Mouse (Mus musculus): ENCODE data around the gene Dpp9. TPM values are rescaled to one million over a fixed set of nuclear protein-coding genes. Genes with fewer than 3 reads are reported as not detected.

The Dpp9 gene
- polyA plus RNA-seq, 1 experiment from 2014 or later = 23.4 TPM

GRCm38 (mm10) chr17:56214229-56214628 is 4.5 kb downstream of the Dpp9 start:
- no peak overlapping the region for H3K4me2 ChIP-seq (ENCODE audit: low read depth, low read length)
- H3K27me3 ChIP-seq (ENCODE audit: control insufficient read depth, insufficient read depth, low read length) = no peaks in the 10 kb centered on the region
- H3K9ac ChIP-seq (ENCODE audit: low read length) = no peak overlapping the region
- H3K4me3 ChIP-seq (ENCODE audit: low read length) = no peak overlapping the region
- no peak for ATAC-seq (replicated peaks; ENCODE audit: extremely low read depth, insufficient read depth, low FRiP score)
- no peaks in the 10 kb centered on the region for H3K9me3 ChIP-seq (replicated peaks; ENCODE audit: control insufficient read depth, low read length)
- peaks cover 10% of the 10 kb centered on the region for H3K36me3 ChIP-seq (ENCODE audit: control insufficient read depth, insufficient read depth)
- H3K4me1 ChIP-seq (ENCODE audit: control insufficient read depth, insufficient read depth, low read length) = peaks cover 15% of the 10 kb centered on the region
- no peak overlapping the region for H3K27ac ChIP-seq (ENCODE audit: low read length)
- WGBS = 83% methylated on average over 1 of the region's 1 CpGs

GRCm38 (mm10) chr17:56212676-56213075 is 6.0 kb downstream of the Dpp9 start:
- Histone ChIP-seq H3K27ac (ENCODE audit: low read length) (no peak overlapping the region), H3K9ac (ENCODE audit: low read length) (no peak overlapping the region), H3K4me2 (ENCODE audit: low read depth, low read length) (no peak overlapping the region), H3K4me1 (ENCODE audit: control insufficient read depth, insufficient read depth, low read length) (peaks cover 10% of the 10 kb centered on the region), H3K4me3 (ENCODE audit: low read length) (no peak overlapping the region), H3K36me3 (ENCODE audit: control insufficient read depth, insufficient read depth) (peaks cover 20% of the 10 kb centered on the region), H3K9me3 (replicated peaks; ENCODE audit: control insufficient read depth, low read length) (no peaks in the 10 kb centered on the region), H3K27me3 (ENCODE audit: control insufficient read depth, insufficient read depth, low read length) (no peaks in the 10 kb centered on the region)
- 55% methylated on average over 6 of the region's 6 CpGs for WGBS
- ATAC-seq (replicated peaks; ENCODE audit: extremely low read depth, insufficient read depth, low FRiP score) = no peak

- Histone ChIP-seq H3K4me2 (ENCODE audit: low read depth, low read length) (no peak overlapping the region), H3K4me3 (ENCODE audit: low read length) (no peak overlapping the region), H3K27me3 (ENCODE audit: control insufficient read depth, insufficient read depth, low read length) (no peaks in the 10 kb centered on the region), H3K9me3 (replicated peaks; ENCODE audit: control insufficient read depth, low read length) (no peaks in the 10 kb centered on the region), H3K4me1 (ENCODE audit: control insufficient read depth, insufficient read depth, low read length) (peaks cover 4% of the 10 kb centered on the region; the same call in 1 of the 2 replicates), H3K27ac (ENCODE audit: low read length) (no peak overlapping the region), H3K36me3 (ENCODE audit: control insufficient read depth, insufficient read depth) (peaks cover 27% of the 10 kb centered on the region), H3K9ac (ENCODE audit: low read length) (no peak overlapping the region)
- WGBS = 58% methylated on average over 2 of the region's 2 CpGs
- no peak for ATAC-seq (replicated peaks; ENCODE audit: extremely low read depth, insufficient read depth, low FRiP score)
Observed at GRCm38 (mm10) chr17:56211090-56211489, 7.6 kb downstream of the Dpp9 start.

- Histone ChIP-seq H3K9ac (ENCODE audit: low read length) (no peak overlapping the region), H3K27me3 (ENCODE audit: control insufficient read depth, insufficient read depth, low read length) (no peaks in the 10 kb centered on the region), H3K4me3 (ENCODE audit: low read length) (no peak overlapping the region), H3K9me3 (replicated peaks; ENCODE audit: control insufficient read depth, low read length) (no peaks in the 10 kb centered on the region), H3K4me2 (ENCODE audit: low read depth, low read length) (no peak overlapping the region), H3K36me3 (ENCODE audit: control insufficient read depth, insufficient read depth) (peaks cover 42% of the 10 kb centered on the region), H3K27ac (ENCODE audit: low read length) (no peak overlapping the region), H3K4me1 (ENCODE audit: control insufficient read depth, insufficient read depth, low read length) (peaks cover 4% of the 10 kb centered on the region; the same call in 1 of the 2 replicates)
- 84% methylated on average over 3 of the region's 3 CpGs for WGBS
- ATAC-seq (replicated peaks; ENCODE audit: extremely low read depth, insufficient read depth, low FRiP score) = no peak
Observed at GRCm38 (mm10) chr17:56208821-56209220, 9.9 kb downstream of the Dpp9 start.

GRCm38 (mm10) chr17:56207963-56208530 is 10.7 kb downstream of the Dpp9 start:
- Histone ChIP-seq H3K27me3 (ENCODE audit: control insufficient read depth, insufficient read depth, low read length) (no peaks in the 10 kb centered on the region), H3K9me3 (replicated peaks; ENCODE audit: control insufficient read depth, low read length) (no peaks in the 10 kb centered on the region), H3K27ac (ENCODE audit: low read length) (no peak overlapping the region), H3K4me3 (ENCODE audit: low read length) (no peak overlapping the region), H3K4me1 (ENCODE audit: control insufficient read depth, insufficient read depth, low read length) (peaks cover 2% of the 10 kb centered on the region; the same call in 1 of the 2 replicates), H3K4me2 (ENCODE audit: low read depth, low read length) (no peak overlapping the region), H3K9ac (ENCODE audit: low read length) (no peak overlapping the region), H3K36me3 (ENCODE audit: control insufficient read depth, insufficient read depth) (peaks cover 50% of the 10 kb centered on the region)
- ATAC-seq (replicated peaks; ENCODE audit: extremely low read depth, insufficient read depth, low FRiP score) = no peak
- WGBS = 91% methylated on average over 9 of the region's 9 CpGs

- H3K27ac ChIP-seq (ENCODE audit: low read length) = no peak overlapping the region
- H3K9me3 ChIP-seq (replicated peaks; ENCODE audit: control insufficient read depth, low read length) = no peaks in the 10 kb centered on the region
Observed at GRCm38 (mm10) chr17:56206986-56207674, 11.6 kb downstream of the Dpp9 start.

GRCm38 (mm10) chr17:56206276-56206884 is 12.3 kb downstream of the Dpp9 start:
- Histone ChIP-seq H3K9me3 (replicated peaks; ENCODE audit: control insufficient read depth, low read length) (no peaks in the 10 kb centered on the region), H3K27ac (ENCODE audit: low read length) (no peak overlapping the region), H3K4me1 (ENCODE audit: control insufficient read depth, insufficient read depth, low read length) (no peaks in the 10 kb centered on the region), H3K27me3 (ENCODE audit: control insufficient read depth, insufficient read depth, low read length) (no peaks in the 10 kb centered on the region), H3K36me3 (ENCODE audit: control insufficient read depth, insufficient read depth) (peaks cover 61% of the 10 kb centered on the region), H3K4me3 (ENCODE audit: low read length) (no peak overlapping the region), H3K4me2 (ENCODE audit: low read depth, low read length) (no peak overlapping the region), H3K9ac (ENCODE audit: low read length) (no peak overlapping the region)
- 66% methylated on average over 10 of the region's 10 CpGs for WGBS
- ATAC-seq (replicated peaks; ENCODE audit: extremely low read depth, insufficient read depth, low FRiP score) = no peak; the same call in 1 of the 2 replicates

More at GRCm38 (mm10) chr17:56206986-56207674, 11.6 kb downstream of the Dpp9 start:
- ATAC-seq (replicated peaks; ENCODE audit: extremely low read depth, insufficient read depth, low FRiP score) = no peak
- H3K4me1 ChIP-seq (ENCODE audit: control insufficient read depth, insufficient read depth, low read length) = no peaks in the 10 kb centered on the region
- no peak overlapping the region for H3K4me3 ChIP-seq (ENCODE audit: low read length)
- 85% methylated on average over 6 of the region's 6 CpGs for WGBS
- no peak overlapping the region for H3K4me2 ChIP-seq (ENCODE audit: low read depth, low read length)
- peaks cover 59% of the 10 kb centered on the region for H3K36me3 ChIP-seq (ENCODE audit: control insufficient read depth, insufficient read depth)
- H3K9ac ChIP-seq (ENCODE audit: low read length) = no peak overlapping the region
- H3K27me3 ChIP-seq (ENCODE audit: control insufficient read depth, insufficient read depth, low read length) = no peaks in the 10 kb centered on the region

GRCm38 (mm10) chr17:56203729-56204128 is 15.0 kb downstream of the Dpp9 start:
- H3K27ac ChIP-seq (ENCODE audit: low read length) = no peak overlapping the region
- 62% methylated on average over 3 of the region's 3 CpGs for WGBS
- H3K4me3 ChIP-seq (ENCODE audit: low read length) = no peak overlapping the region
- no peak overlapping the region for H3K9ac ChIP-seq (ENCODE audit: low read length)
- H3K9me3 ChIP-seq (replicated peaks; ENCODE audit: control insufficient read depth, low read length) = no peaks in the 10 kb centered on the region
- no peak overlapping the region for H3K4me2 ChIP-seq (ENCODE audit: low read depth, low read length)
- H3K36me3 ChIP-seq (ENCODE audit: control insufficient read depth, insufficient read depth) = peaks cover 59% of the 10 kb centered on the region
- H3K27me3 ChIP-seq (ENCODE audit: control insufficient read depth, insufficient read depth, low read length) = no peaks in the 10 kb centered on the region
- no peak for ATAC-seq (replicated peaks; ENCODE audit: extremely low read depth, insufficient read depth, low FRiP score)
- no peaks in the 10 kb centered on the region for H3K4me1 ChIP-seq (ENCODE audit: control insufficient read depth, insufficient read depth, low read length)

- Histone ChIP-seq H3K9ac (ENCODE audit: low read length) (no peak overlapping the region), H3K36me3 (ENCODE audit: control insufficient read depth, insufficient read depth) (peaks cover 64% of the 10 kb centered on the region), H3K4me2 (ENCODE audit: low read depth, low read length) (no peak overlapping the region), H3K4me3 (ENCODE audit: low read length) (no peak overlapping the region), H3K27me3 (ENCODE audit: control insufficient read depth, insufficient read depth, low read length) (no peaks in the 10 kb centered on the region), H3K4me1 (ENCODE audit: control insufficient read depth, insufficient read depth, low read length) (no peaks in the 10 kb centered on the region), H3K9me3 (replicated peaks; ENCODE audit: control insufficient read depth, low read length) (no peaks in the 10 kb centered on the region), H3K27ac (ENCODE audit: low read length) (no peak overlapping the region)
- no peak for ATAC-seq (replicated peaks; ENCODE audit: extremely low read depth, insufficient read depth, low FRiP score)
- WGBS = 93% methylated on average over 8 of the region's 8 CpGs
Observed at GRCm38 (mm10) chr17:56202476-56202875, 16.2 kb downstream of the Dpp9 start.
